Mouse (Mus musculus) heart, postnatal 10 days (tissue): ENCODE data around the gene Mybbp1a. TPM values are rescaled to one million over a fixed set of nuclear protein-coding genes. Genes with fewer than 3 reads are reported as not detected.
A peak's percentile ranks its signal among the peaks of the same experiment; 100 is the strongest.

Source experiments
- DNase-seq, 2 experiments: peaks; one replicate each; pipeline ENCODE4 v3.0.0; 2021
- intact Hi-C: fragments of 180-260 bp; cut with DNase I; formaldehyde crosslinking; loops from one replicate; pipeline ENCODE4 v1.15.1; 2025
- total RNA-seq, 2 experiments: library from RNA; stranded (reverse); gene quantifications; 2 replicates each; pipeline ENCODE4 v1.2.3; 2021

Gene Mybbp1a
- total RNA-seq, 2 experiments from 2014 or later, result 47.0 to 50.0 TPM

GRCm38 (mm10) chr11:72473540-72473939, 32.4 kb downstream of the Mybbp1a start:
- intact Hi-C loops, result no loop called here
- no peak for DNase-seq

GRCm38 (mm10) chr11:72474926-72475325, 33.8 kb downstream of the Mybbp1a start:
- DNase-seq, result no peak
- intact Hi-C loops, result no loop called here

- DNase-seq, result no peak
- intact Hi-C loops, result no loop called here
Observed at GRCm38 (mm10) chr11:72475408-72475807, 34.3 kb downstream of the Mybbp1a start.

- intact Hi-C loops, result no loop called here
- DNase-seq, result no peak
Observed at GRCm38 (mm10) chr11:72476074-72476625, 35.0 kb downstream of the Mybbp1a start.

- intact Hi-C loops, result no loop called here
- peak in 1 of 2 experiments; percentile 40 for DNase-seq
Observed at GRCm38 (mm10) chr11:72477182-72477581, 36.0 kb downstream of the Mybbp1a start.

- no peak for DNase-seq
- intact Hi-C loops, result no loop called here
Observed at GRCm38 (mm10) chr11:72477653-72478052, 36.5 kb downstream of the Mybbp1a start.

- intact Hi-C loops, result no loop called here
- peak; percentile 40 to 49 for DNase-seq
Observed at GRCm38 (mm10) chr11:72478228-72478627, 37.1 kb downstream of the Mybbp1a start.

- intact Hi-C loops, result no loop called here
- no peak for DNase-seq
Observed at GRCm38 (mm10) chr11:72479499-72479898, 38.3 kb downstream of the Mybbp1a start.

- no peak for DNase-seq
- intact Hi-C loops, result no loop called here
Observed at GRCm38 (mm10) chr11:72481313-72481712, 40.2 kb downstream of the Mybbp1a start.

GRCm38 (mm10) chr11:72481952-72482351, 40.8 kb downstream of the Mybbp1a start:
- intact Hi-C loops, result no loop called here
- no peak for DNase-seq

GRCm38 (mm10) chr11:72484549-72484948, 43.4 kb downstream of the Mybbp1a start:
- DNase-seq, result no peak
- intact Hi-C loops, result no loop called here

GRCm38 (mm10) chr11:72485157-72485556, 44.0 kb downstream of the Mybbp1a start:
- no peak for DNase-seq
- intact Hi-C loops, result no loop called here

- no peak for DNase-seq
- intact Hi-C loops, result no loop called here
Observed at GRCm38 (mm10) chr11:72485960-72486359, 44.8 kb downstream of the Mybbp1a start.

- DNase-seq, result no peak
- intact Hi-C loops, result no loop called here
Observed at GRCm38 (mm10) chr11:72487171-72487570, 46.0 kb downstream of the Mybbp1a start.

- intact Hi-C loops, result loop anchor here (2.0 kb wide), 1 partner anchor 31 kb away; no protein-coding TSS in a partner anchor
- DNase-seq, result no peak
Observed at GRCm38 (mm10) chr11:72487739-72488138, 46.6 kb downstream of the Mybbp1a start.

GRCm38 (mm10) chr11:72488753-72489271, 47.7 kb downstream of the Mybbp1a start:
- intact Hi-C loops, result loop anchor here (1.0 to 2.0 kb wide), 2 partner anchors 20 to 32 kb away; no protein-coding TSS in a partner anchor
- DNase-seq, result peak in 1 of 2 experiments; percentile 46

- intact Hi-C loops, result loop anchor here (1.0 to 2.0 kb wide), 2 partner anchors 20 to 33 kb away; no protein-coding TSS in a partner anchor
- DNase-seq, result no peak
Observed at GRCm38 (mm10) chr11:72489397-72489796, 48.2 kb downstream of the Mybbp1a start.

- intact Hi-C loops, result loop anchor here (1.0 to 2.0 kb wide), 3 partner anchors 21 to 75 kb away; no protein-coding TSS in a partner anchor
- peak; percentile 91 to 93 for DNase-seq
Observed at GRCm38 (mm10) chr11:72489881-72490301, 48.7 kb downstream of the Mybbp1a start, which contains the start of gene Spns2. Gene Spns2, minus strand, starts transcription at chr11:72489904.

- DNase-seq, result no peak
- intact Hi-C loops, result loop anchor here (2.0 kb wide), 1 partner anchor 73 kb away; no protein-coding TSS in a partner anchor
Observed at GRCm38 (mm10) chr11:72491130-72491960, 50.2 kb downstream of the Mybbp1a start.

- no peak for DNase-seq
- intact Hi-C loops, result no loop called here
Observed at GRCm38 (mm10) chr11:72494046-72494988, 53.2 kb downstream of the Mybbp1a start.
